Mouse (Mus musculus) C2C12 (cell line): Measurements from ENCODE around the gene Bst2.

Experiments
- CEBPB ChIP-seq: IDR thresholded peaks from one replicate; pipeline ENCODE4 v1.6.1; 2011; ENCODE audit warnings: low read depth, mild to moderate bottlenecking, control low read depth, moderate library complexity
- CTCF ChIP-seq: IDR thresholded peaks from one replicate; pipeline ENCODE4 v1.5.1; 2011; ENCODE audit not compliant: control insufficient read depth, insufficient read depth, insufficient read length
- FOSL1 ChIP-seq: IDR thresholded peaks from one replicate; pipeline ENCODE4 v1.8.0; 2011; ENCODE audit warnings: mild to moderate bottlenecking, low read length; ENCODE audit not compliant: poor library complexity, insufficient read depth, severe bottlenecking
- MAX ChIP-seq: IDR thresholded peaks from one replicate; pipeline ENCODE4 v1.6.1; 2011; ENCODE audit warnings: mild to moderate bottlenecking, control low read depth
- MYOD1 ChIP-seq: IDR thresholded peaks from one replicate; pipeline ENCODE4 v1.6.1; 2011; ENCODE audit warnings: low read depth; ENCODE audit not compliant: control insufficient read depth, insufficient read length
- USF1 ChIP-seq: IDR thresholded peaks from one replicate; pipeline ENCODE4 v1.6.1; 2011; ENCODE audit warnings: low read depth, mild to moderate bottlenecking, control low read depth, moderate library complexity

GRCm38 (mm10) chr8:71527162-71527870 lies 9.9 kb downstream of the Bst2 start:
- TF ChIP-seq CTCF (no peak), FOSL1 (no peak), CEBPB (no peak), USF1 (no peak), MAX (no peak), MYOD1 (no peak)
